Mouse (Mus musculus) thymus, adult 18-20 months (tissue): Measurements from ENCODE around the gene Hist1h4h.
"Not testable (repeated sequence)": the region's sequence is repeated elsewhere in the genome, so short reads cannot be mapped to it uniquely, and the experiment has no call there.

Experiments used
- DNase-seq, 2 experiments: peaks; one replicate each; pipeline ENCODE4 v3.0.0; 2022; ENCODE audit warnings: mixed read lengths in 2 of 2

The Hist1h4h gene

GRCm38 (mm10) chr13:23555839-23556416 lies 25.1 kb downstream of the Hist1h4h start:
- DNase-seq, result peak in 1 of 2 experiments; percentile 72

DNA sequence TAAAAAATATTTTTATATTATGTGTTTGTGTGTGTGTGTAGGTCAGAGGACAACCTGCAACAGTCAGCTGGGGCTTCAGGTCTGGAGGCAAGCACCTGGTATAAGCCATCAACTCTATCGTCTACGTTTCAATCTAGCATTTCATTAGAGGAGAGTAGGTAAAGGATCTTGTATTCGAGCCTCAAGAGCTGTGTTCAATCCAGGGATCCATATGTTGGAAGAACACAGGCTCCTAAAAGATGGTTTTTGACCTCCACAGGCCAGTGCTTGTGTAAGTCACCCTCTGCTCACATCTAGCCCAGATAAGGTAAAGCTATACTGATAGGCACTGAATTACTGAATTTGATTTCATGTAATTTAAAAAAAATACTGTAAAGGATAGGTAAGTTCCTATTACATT lies 26.1 kb downstream of the Hist1h4h start:
- DNase-seq, result no peak

- not testable (repeated sequence) for DNase-seq
Observed at GRCm38 (mm10) chr13:23560699-23561098, 29.8 kb downstream of the Hist1h4h start.

DNA sequence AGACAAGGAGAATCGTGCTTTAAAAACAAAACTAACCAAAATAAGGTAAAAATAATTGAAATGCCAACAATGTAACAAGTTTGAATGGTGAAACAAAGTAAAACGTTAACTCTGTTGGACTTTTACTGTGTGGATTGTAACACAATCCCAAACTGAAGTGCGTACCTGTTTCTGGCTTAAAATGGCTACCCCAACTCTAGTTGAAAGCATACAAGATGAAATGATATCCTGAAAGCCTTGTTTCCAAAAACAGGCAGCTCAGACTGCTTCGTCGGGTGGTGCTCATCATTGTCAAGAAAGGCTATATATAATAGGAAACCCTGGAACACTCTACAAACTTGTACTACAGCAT lies 30.7 kb downstream of the Hist1h4h start:
- DNase-seq, result not testable (repeated sequence)

DNA sequence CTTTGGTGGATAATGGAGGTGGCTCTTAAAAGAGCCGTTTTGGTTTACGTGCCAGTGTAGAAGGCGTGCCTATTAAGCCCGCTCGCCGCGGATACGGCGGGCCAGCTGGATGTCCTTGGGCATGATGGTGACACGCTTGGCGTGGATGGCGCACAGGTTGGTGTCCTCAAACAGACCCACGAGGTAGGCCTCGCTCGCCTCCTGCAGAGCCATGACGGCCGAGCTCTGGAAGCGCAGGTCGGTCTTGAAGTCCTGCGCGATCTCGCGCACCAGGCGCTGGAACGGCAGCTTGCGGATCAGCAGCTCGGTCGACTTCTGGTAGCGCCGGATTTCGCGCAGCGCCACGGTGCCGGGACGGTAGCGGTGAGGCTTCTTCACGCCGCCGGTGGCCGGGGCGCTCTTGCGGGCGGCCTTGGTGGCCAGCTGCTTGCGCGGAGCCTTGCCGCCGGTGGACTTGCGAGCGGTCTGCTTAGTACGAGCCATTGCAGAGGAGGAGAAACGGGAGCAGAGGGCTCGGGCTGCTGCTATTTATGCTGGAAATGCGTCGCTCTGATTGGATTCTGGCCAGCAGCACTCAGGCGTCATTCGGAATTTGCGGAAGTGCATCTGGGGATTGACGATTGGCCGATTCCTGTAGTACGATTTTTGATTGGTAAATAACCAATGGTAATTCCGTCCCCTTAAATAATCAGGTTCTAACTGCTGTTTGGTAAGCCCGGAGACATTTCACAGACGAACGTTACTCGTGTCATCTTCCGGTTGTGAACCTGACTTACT lies 31.2 kb downstream of the Hist1h4h start, which contains the start of gene Hist1h3e:
TSS of gene Hist1h3e (minus strand) at position 487 of the 777 bp plus-strand sequence.
- peak; percentile 81 to 91 for DNase-seq

DNA sequence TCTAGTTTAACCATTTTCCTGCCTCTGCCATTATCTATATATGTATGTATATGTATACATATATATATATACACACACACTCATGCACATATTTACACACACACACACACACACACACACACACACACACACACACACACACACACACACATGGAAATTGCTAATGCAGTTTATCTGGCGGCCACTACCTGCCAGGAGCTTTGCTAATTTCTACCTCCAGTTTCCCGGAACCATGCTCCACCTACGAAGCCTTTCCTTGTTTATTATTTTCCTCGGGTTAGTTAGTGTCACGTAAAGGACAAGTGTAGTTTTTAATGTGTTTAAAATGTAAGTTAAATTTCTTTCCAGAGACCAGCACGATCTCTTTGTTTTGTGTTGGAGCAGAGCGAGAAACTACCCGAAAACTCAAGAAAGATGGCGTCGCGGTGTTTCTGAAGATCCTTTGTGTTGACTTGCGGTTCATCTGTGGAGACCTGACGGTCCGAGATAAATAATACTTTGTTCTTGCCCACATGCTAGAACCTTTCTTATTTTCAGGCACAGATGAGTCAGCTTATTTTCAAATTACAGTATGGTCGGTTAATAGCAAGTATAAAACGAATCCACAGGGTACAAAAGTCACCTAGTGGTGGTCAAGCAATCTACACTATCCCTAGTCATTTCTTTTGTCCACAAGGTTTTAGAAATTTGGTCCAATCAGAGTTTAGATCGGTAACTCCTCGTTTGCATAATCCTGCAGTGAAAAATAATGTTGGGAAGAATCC lies 32.0 kb downstream of the Hist1h4h start:
- DNase-seq, result no peak

DNA sequence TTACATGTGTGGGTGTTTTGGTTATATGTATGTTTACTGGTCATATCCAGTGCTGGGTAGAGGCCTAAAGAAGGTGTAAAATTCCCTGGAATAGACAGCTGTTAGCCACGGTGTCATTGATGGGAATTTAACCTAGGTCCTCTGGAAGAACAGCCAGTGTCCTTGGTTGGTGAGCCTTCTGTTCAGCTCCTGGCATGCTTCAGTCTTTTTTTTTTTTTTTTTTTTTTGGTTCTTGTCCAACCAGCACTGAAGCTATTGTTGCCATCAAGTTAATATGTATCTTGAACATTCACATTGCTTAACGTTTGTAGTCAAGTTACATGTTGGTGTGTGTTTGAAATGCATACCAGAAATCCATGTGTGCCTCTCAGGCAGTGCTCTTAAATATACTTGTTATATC lies 33.6 kb downstream of the Hist1h4h start:
- DNase-seq, result no peak

- DNase-seq, result not testable (repeated sequence)
Observed at GRCm38 (mm10) chr13:23570261-23571021, 39.6 kb downstream of the Hist1h4h start.

DNA sequence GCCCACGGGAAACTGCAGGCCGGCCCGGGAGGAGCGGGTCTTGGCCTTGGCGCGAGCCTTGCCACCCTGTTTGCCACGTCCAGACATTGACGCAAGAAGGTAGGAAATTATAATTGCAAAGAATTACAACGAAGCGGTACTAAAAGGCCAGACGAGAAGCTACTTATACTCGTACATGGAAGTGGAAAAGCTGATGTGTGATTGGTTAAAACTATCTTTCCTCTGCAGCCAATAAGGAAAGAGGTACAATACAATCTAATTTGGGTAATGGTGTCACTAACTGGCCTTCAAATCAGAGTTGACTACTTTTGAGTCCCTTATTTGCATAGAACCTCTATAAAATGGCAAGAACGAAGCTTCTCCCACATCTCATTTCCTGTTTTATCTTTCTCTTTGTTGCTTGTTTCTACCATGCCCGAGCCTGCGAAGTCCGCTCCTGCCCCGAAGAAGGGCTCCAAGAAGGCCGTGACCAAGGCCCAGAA lies 40.2 kb downstream of the Hist1h4h start, which contains the start of the genes Hist1h2ae and Hist1h2bg:
TSS of gene Hist1h2ae (minus strand) at position 199 of the 482 bp plus-strand sequence.
TSS of gene Hist1h2bg (plus strand) at position 375 of the 482 bp plus-strand sequence.
- DNase-seq, result peak; percentile 63 to 78

DNA sequence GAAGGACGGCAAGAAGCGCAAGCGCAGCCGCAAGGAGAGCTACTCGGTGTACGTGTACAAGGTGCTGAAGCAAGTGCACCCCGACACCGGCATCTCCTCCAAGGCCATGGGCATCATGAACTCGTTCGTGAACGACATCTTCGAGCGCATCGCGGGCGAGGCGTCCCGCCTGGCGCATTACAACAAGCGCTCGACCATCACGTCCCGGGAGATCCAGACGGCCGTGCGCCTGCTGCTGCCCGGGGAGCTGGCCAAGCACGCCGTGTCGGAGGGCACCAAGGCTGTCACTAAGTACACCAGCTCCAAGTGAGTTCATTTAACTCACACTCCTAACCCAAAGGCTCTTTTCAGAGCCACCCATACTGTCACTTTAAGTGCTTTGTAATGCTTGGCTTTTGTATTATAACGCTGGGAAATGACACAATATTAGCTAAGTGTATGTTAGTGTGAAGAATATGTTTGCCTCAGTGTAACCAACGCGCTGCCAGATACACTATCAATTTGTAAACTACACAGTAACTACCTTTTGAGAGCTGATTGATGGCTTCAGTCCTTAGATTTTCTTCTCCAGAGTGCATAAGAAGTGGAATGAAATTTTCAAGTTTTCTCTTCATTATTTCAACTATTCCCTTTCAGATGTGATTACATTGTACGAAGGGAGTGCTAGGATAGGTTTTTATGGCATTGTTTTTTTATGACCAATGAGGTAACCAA lies 40.8 kb downstream of the Hist1h4h start:
- not testable (repeated sequence) for DNase-seq

DNA sequence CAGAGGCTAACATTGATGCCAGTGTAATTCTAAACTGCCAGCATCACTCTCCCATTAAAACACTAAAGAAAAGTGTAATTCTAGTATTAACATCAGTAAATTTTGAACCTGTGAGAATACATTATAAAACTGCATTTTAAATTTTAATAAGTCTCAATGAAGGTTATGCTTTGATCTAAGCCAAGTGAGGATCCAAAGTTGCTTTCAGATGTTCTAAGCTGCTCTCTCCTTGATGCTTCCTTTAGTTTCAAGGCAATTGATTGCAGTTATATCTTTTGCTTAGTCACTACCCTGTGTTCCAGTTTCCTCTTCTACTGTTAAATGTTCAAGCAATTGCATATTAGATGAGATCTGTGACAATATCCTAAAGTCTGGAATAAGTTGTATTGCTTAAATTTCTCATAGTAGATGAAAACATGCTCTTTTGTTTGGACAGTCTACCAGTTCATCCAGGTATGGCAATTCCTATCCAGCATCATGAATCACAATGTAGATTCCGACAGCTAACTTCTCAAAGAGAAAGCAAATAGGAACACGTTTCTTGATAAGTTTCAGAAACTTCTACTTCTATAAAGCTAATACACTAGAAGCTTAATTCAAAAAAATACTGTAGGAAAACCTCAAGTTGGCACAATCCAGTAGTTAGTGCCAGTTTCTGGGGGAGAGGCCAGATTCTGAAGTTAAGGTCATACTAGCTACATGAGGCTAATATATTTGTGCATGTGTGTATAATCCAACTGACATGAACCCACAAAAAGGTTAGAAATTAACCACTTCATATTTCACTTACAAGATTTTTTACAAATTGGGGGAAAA lies 41.6 kb downstream of the Hist1h4h start:
- no peak for DNase-seq

- peak in 1 of 2 experiments; percentile 29 for DNase-seq
Observed at GRCm38 (mm10) chr13:23573034-23573897, 42.4 kb downstream of the Hist1h4h start.

- DNase-seq, result peak; percentile 81 to 94
Observed at GRCm38 (mm10) chr13:23573898-23574524, 43.2 kb downstream of the Hist1h4h start, which contains the start of the genes Hist1h2bf and Hist1h2ad. Gene Hist1h2bf, minus strand, starts transcription at chr13:23574196. Gene Hist1h2ad, plus strand, starts transcription at chr13:23574381.

GRCm38 (mm10) chr13:23574546-23575170 lies 43.8 kb downstream of the Hist1h4h start:
- not testable (repeated sequence) for DNase-seq

DNA sequence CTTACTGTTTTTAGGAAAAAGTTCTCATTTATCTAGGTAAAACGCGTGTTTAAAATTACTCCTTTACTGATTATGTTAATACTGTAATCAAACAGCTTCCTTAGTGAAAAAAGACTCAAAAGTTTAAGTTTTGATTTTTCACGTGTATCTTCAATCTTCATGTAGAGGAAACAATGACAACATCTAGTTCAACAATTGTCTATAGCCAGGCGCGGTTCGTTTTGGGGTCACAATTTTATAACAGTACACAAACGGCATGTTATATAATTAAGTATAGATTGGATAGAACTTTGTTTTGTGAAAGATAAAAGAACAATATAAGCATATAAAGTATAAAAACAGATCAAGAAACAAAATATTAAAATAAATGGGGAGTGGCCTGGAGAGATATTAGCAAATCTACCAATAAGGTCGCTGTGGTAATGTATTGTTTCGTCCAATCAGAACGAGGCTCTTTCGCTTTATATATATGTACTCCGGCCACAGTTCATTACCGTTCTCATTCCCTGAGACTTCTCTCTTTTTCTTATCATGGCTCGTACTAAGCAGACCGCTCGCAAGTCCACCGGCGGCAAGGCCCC lies 44.5 kb downstream of the Hist1h4h start, which contains the start of gene Hist1h3d:
TSS of gene Hist1h3d (plus strand) at position 493 of the 581 bp plus-strand sequence.
- peak in 1 of 2 experiments; percentile 32 for DNase-seq

DNA sequence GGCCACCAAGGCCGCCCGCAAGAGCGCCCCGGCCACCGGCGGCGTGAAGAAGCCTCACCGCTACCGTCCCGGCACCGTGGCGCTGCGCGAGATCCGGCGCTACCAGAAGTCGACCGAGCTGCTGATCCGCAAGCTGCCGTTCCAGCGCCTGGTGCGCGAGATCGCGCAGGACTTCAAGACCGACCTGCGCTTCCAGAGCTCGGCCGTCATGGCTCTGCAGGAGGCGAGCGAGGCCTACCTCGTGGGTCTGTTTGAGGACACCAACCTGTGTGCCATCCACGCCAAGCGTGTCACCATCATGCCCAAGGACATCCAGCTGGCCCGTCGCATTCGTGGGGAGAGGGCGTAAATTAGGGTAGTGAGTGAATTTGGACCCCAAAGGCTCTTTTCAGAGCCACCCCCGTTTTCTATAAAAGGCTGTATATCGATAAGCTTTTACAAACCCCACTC lies 45.0 kb downstream of the Hist1h4h start:
- DNase-seq, result peak in 1 of 2 experiments; percentile 32

DNA sequence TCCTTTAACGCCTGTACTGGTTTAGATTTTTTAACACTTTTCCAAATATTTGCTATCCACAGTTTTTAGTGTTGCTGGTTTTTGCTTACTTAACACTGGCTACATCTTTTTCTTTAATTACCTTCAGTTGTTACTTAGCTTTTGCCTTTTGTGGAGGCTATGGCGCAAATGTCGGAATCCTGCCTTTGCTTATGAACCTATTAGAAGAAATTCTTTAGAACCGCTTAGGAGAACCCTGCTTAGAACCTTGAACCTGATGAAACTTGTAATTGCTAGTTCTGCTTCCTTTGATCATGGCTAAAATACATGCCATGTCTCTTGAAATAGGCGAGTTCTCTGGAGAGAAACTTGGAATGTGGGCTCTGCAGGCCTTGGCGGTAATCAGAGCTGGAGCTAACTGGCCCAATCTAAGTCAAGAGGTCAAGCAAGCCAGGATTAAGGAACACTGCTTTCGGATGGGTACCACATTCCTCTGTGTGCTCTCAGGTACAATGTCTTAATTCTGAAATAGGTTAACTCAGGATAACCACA lies 45.6 kb downstream of the Hist1h4h start:
- no peak for DNase-seq
